Mouse (Mus musculus): Measurements from ENCODE around the gene Foxn4.
A peak's percentile ranks its signal among the peaks of the same experiment; 100 is the strongest.

Gene Foxn4

GRCm38 (mm10) chr5:114279382-114280143 lies 6.0 kb upstream of the Foxn4 start:
- DNase-seq (ENCODE audit: low read depth, low spot score) = no peak

GRCm38 (mm10) chr5:114275991-114276390 lies 2.4 kb upstream of the Foxn4 start:
- no peak for DNase-seq (ENCODE audit: low read depth, low spot score)

GRCm38 (mm10) chr5:114275339-114275738 lies 1.7 kb upstream of the Foxn4 start:
- DNase-seq (ENCODE audit: low read depth, low spot score) = no peak

GRCm38 (mm10) chr5:114269984-114270383 lies 3.6 kb downstream of the Foxn4 start:
- DNase-seq (ENCODE audit: low read depth, low spot score) = no peak

- DNase-seq (ENCODE audit: low read depth, low spot score) = no peak
Measured at GRCm38 (mm10) chr5:114269499-114269898, 4.1 kb downstream of the Foxn4 start.

- DNase-seq (ENCODE audit: low read depth, low spot score) = no peak
Measured at GRCm38 (mm10) chr5:114268646-114269045, 5.0 kb downstream of the Foxn4 start.

GRCm38 (mm10) chr5:114264791-114265190 lies 8.8 kb downstream of the Foxn4 start:
- no peak for DNase-seq (ENCODE audit: low read depth, low spot score)

- DNase-seq (ENCODE audit: low read depth, low spot score) = no peak
Measured at GRCm38 (mm10) chr5:114264030-114264459, 9.6 kb downstream of the Foxn4 start.

- DNase-seq (ENCODE audit: low read depth, low spot score) = no peak
Measured at GRCm38 (mm10) chr5:114261494-114261893, 12.1 kb downstream of the Foxn4 start.

- no peak for DNase-seq (ENCODE audit: low read depth, low spot score)
Measured at GRCm38 (mm10) chr5:114259495-114259894, 14.1 kb downstream of the Foxn4 start.

GRCm38 (mm10) chr5:114248174-114248589 lies 25.4 kb downstream of the Foxn4 start:
- peak; percentile 64 for DNase-seq (ENCODE audit: low read depth, low spot score)

GRCm38 (mm10) chr5:114246465-114246864 lies 27.1 kb downstream of the Foxn4 start:
- peak; percentile 24 for DNase-seq (ENCODE audit: low read depth, low spot score)

GRCm38 (mm10) chr5:114239737-114240136 lies 33.9 kb downstream of the Foxn4 start:
- no peak for DNase-seq (ENCODE audit: low read depth, low spot score)

- no peak for DNase-seq (ENCODE audit: low read depth, low spot score)
Measured at GRCm38 (mm10) chr5:114238924-114239323, 34.7 kb downstream of the Foxn4 start.

GRCm38 (mm10) chr5:114228901-114229300 lies 44.7 kb downstream of the Foxn4 start:
- DNase-seq (ENCODE audit: low read depth, low spot score) = no peak

GRCm38 (mm10) chr5:114226051-114226450 lies 47.6 kb downstream of the Foxn4 start:
- DNase-seq (ENCODE audit: low read depth, low spot score) = no peak

- no peak for DNase-seq (ENCODE audit: low read depth, low spot score)
Measured at GRCm38 (mm10) chr5:114218771-114219170, 54.8 kb downstream of the Foxn4 start.

- peak; percentile 63 for DNase-seq (ENCODE audit: low read depth, low spot score)
Measured at GRCm38 (mm10) chr5:114213183-114213582, 60.4 kb downstream of the Foxn4 start.

GRCm38 (mm10) chr5:114206158-114206557 lies 67.4 kb downstream of the Foxn4 start:
- no peak for DNase-seq (ENCODE audit: low read depth, low spot score)
